Mouse (Mus musculus) embryo, embryonic 10.5 days (tissue): ENCODE measurements around the gene Iqsec1.
"Not testable (repeated sequence)": the region's sequence is repeated elsewhere in the genome, so short reads cannot be mapped to it uniquely, and the experiment has no call there.

Experiments used
- DNase-seq: peaks from one replicate; pipeline ENCODE4 v3.0.0-alpha.2; 2015; ENCODE audit warnings: low spot score

Gene Iqsec1

GRCm38 (mm10) chr6:90660398-90661028 is 328.0 kb downstream of the Iqsec1 start:
- no peak for DNase-seq

GRCm38 (mm10) chr6:90659913-90660312 is 328.6 kb downstream of the Iqsec1 start:
- no peak for DNase-seq

- not testable (repeated sequence) for DNase-seq
Observed at GRCm38 (mm10) chr6:90656344-90656850, 332.1 kb downstream of the Iqsec1 start.

- peak; percentile 59 for DNase-seq
Observed at GRCm38 (mm10) chr6:90653736-90654135, 334.7 kb downstream of the Iqsec1 start.

- no peak for DNase-seq
Observed at GRCm38 (mm10) chr6:90650634-90651033, 337.9 kb downstream of the Iqsec1 start.

GRCm38 (mm10) chr6:90649279-90649678 is 339.2 kb downstream of the Iqsec1 start:
- no peak for DNase-seq

- DNase-seq: no peak
Observed at GRCm38 (mm10) chr6:90648391-90648790, 340.1 kb downstream of the Iqsec1 start.

GRCm38 (mm10) chr6:90644965-90645364 is 343.5 kb downstream of the Iqsec1 start:
- DNase-seq: no peak

GRCm38 (mm10) chr6:90643057-90643456 is 345.4 kb downstream of the Iqsec1 start:
- no peak for DNase-seq

- DNase-seq: no peak
Observed at GRCm38 (mm10) chr6:90635611-90636010, 352.9 kb downstream of the Iqsec1 start.

GRCm38 (mm10) chr6:90635081-90635480 is 353.4 kb downstream of the Iqsec1 start:
- DNase-seq: no peak

GRCm38 (mm10) chr6:90632526-90632925 is 356.0 kb downstream of the Iqsec1 start:
- DNase-seq: not testable (repeated sequence)

GRCm38 (mm10) chr6:90630427-90630826 is 358.1 kb downstream of the Iqsec1 start:
- DNase-seq: no peak

GRCm38 (mm10) chr6:90629506-90629905 is 359.0 kb downstream of the Iqsec1 start:
- no peak for DNase-seq

GRCm38 (mm10) chr6:90627556-90627955 is 360.9 kb downstream of the Iqsec1 start:
- DNase-seq: no peak

GRCm38 (mm10) chr6:90625207-90625994 is 363.1 kb downstream of the Iqsec1 start:
- no peak for DNase-seq

GRCm38 (mm10) chr6:90624733-90625132 is 363.8 kb downstream of the Iqsec1 start:
- no peak for DNase-seq

- no peak for DNase-seq
Observed at GRCm38 (mm10) chr6:90624184-90624583, 364.3 kb downstream of the Iqsec1 start.

- no peak for DNase-seq
Observed at GRCm38 (mm10) chr6:90623456-90623836, 365.0 kb downstream of the Iqsec1 start.

- DNase-seq: no peak
Observed at GRCm38 (mm10) chr6:90622758-90623455, 365.6 kb downstream of the Iqsec1 start.

- DNase-seq: no peak
Observed at GRCm38 (mm10) chr6:90621584-90621890, 366.9 kb downstream of the Iqsec1 start.

- no peak for DNase-seq
Observed at GRCm38 (mm10) chr6:90620791-90621583, 367.5 kb downstream of the Iqsec1 start.
